9 mouse cellular contexts compared by ENCODE assay signal in genomic region chr7:17058071-17058689, GRCm38 (mm10). TPM values are rescaled to one million over a fixed set of nuclear protein-coding genes. Genes with fewer than 3 reads are reported as not detected.
DNase-seq lines count a peak whose midpoint lies in the region; ATAC-seq lines count a peak whose summit lies in the region.
"Had no signal": no experiment of that assay in that cellular context is flagged by ENCODE, and none has a peak within 500 bp of the region (broad histone marks: within the 10 kb centered on the region; RNA-seq: fewer than 3 reads in every experiment).

No protein-coding gene starts in this region.

- H3K27me3 ChIP-seq in hindbrain, embryonic 12.5 days = peaks cover 44% of the 10 kb centered on the region

- DNase-seq in NIH3T3 (ENCODE audit: low read depth) = peak; percentile 46
- peak; percentile 63 for DNase-seq in cerebellum, adult 9-10 months
- peak; percentile 52 to 71 for DNase-seq in frontal cortex, postnatal 36 days (ENCODE audit: low spot score in 2 of 2)
- DNase-seq in layer of hippocampus, postnatal 14 days (ENCODE audit: low spot score in 2 of 2) = peak; percentile 55 to 87
- peak; percentile 95 for DNase-seq in lung, postnatal 25 days (ENCODE audit: low spot score)
- DNase-seq in right cerebral cortex, adult 2 months (ENCODE audit: low spot score in 2 of 2) = peak; percentile 53 to 64
- peak; percentile 58 for DNase-seq in urinary bladder, postnatal 25 days (ENCODE audit: low spot score)

- H3K36me3 ChIP-seq in hindbrain, embryonic 12.5 days = no peaks in the 10 kb centered on the region

- H3K4me3 ChIP-seq in hindbrain, embryonic 12.5 days = no peak overlapping the region

- WGBS in hindbrain, embryonic 12.5 days = 4% methylated on average over 16 of the region's 16 CpGs

- peak overlapping the region; percentile 39; the same call in 1 of the 2 replicates for H3K9ac ChIP-seq in hindbrain, embryonic 12.5 days

- peaks cover 59% of the 10 kb centered on the region for H3K4me1 ChIP-seq in hindbrain, embryonic 12.5 days

- peak; percentile 44 for ATAC-seq in hindbrain, embryonic 12.5 days (ENCODE audit: low FRiP score)

- H3K9me3 ChIP-seq in hindbrain, embryonic 12.5 days (replicated peaks) = 0 out of 2 replicates have a peak, but pooled peaks cover 5% of the 10 kb centered on the region

- peak overlapping the region; percentile 29 for H3K4me2 ChIP-seq in hindbrain, embryonic 12.5 days (replicated peaks)

- peak overlapping the region; percentile 84 for H3K27ac ChIP-seq in hindbrain, embryonic 12.5 days

RNA-seq across cellular contexts. Expression of gene Hif3a, which starts 4.0 kb away (rescaled TPM):
- 7.9 and 9.5 TPM in 2 replicates for polyA plus RNA-seq in hindbrain, embryonic 12.5 days (2016; fragmentation: Nextera tagmentation; extraction: Ambion mirVana)
- 10 to 100 TPM; 13.7 to 18.7 TPM for total RNA-seq in layer of hippocampus, postnatal 14 days (2021)

RNA-seq across cellular contexts. Expression of gene Psg16, which starts 15.7 kb away (rescaled TPM):
- polyA plus RNA-seq in hindbrain, embryonic 12.5 days (2016; fragmentation: Nextera tagmentation; extraction: Ambion mirVana) = 0.26 and 0.36 TPM in 2 replicates
- 1 to 10 TPM; 3.4 TPM for total RNA-seq in layer of hippocampus, postnatal 14 days (2021)
- polyA plus RNA-seq: gonadal fat pad, adult 2 months had no signal

RNA-seq across cellular contexts. Expression of gene Ppp5c, which starts 30.5 kb away (rescaled TPM):
- polyA plus RNA-seq in hindbrain, embryonic 12.5 days (2016; fragmentation: Nextera tagmentation; extraction: Ambion mirVana) = 101 and 102 TPM in 2 replicates
- 100 to 1,000 TPM; 149 to 163 TPM for total RNA-seq in layer of hippocampus, postnatal 14 days (2021)
